Mouse (Mus musculus): Measurements from ENCODE around the gene Alg1. TPM values are rescaled to one million over a fixed set of nuclear protein-coding genes. Genes with fewer than 3 reads are reported as not detected.
A peak's percentile ranks its signal among the peaks of the same experiment; 100 is the strongest.

Gene Alg1
- total RNA-seq (2021): 10 to 100 TPM; 26.9 to 29.7 TPM
- long read RNA-seq, experiment 1, transcript Alg1-202 (13 exons, 1,755 nt): major isoform, 37 of 46 reads
- long read RNA-seq, experiment 1, partial matches to known transcripts: 2 of 46 reads
- long read RNA-seq, experiment 1, other reads (novel, unspliced or antisense): 7 of 46 reads
- long read RNA-seq, experiment 2, transcript Alg1-202 (13 exons, 1,755 nt): major isoform, 22 of 37 reads
- long read RNA-seq, experiment 2, partial matches to known transcripts: 3 of 37 reads
- long read RNA-seq, experiment 2, other reads (novel, unspliced or antisense): 12 of 37 reads

DNA sequence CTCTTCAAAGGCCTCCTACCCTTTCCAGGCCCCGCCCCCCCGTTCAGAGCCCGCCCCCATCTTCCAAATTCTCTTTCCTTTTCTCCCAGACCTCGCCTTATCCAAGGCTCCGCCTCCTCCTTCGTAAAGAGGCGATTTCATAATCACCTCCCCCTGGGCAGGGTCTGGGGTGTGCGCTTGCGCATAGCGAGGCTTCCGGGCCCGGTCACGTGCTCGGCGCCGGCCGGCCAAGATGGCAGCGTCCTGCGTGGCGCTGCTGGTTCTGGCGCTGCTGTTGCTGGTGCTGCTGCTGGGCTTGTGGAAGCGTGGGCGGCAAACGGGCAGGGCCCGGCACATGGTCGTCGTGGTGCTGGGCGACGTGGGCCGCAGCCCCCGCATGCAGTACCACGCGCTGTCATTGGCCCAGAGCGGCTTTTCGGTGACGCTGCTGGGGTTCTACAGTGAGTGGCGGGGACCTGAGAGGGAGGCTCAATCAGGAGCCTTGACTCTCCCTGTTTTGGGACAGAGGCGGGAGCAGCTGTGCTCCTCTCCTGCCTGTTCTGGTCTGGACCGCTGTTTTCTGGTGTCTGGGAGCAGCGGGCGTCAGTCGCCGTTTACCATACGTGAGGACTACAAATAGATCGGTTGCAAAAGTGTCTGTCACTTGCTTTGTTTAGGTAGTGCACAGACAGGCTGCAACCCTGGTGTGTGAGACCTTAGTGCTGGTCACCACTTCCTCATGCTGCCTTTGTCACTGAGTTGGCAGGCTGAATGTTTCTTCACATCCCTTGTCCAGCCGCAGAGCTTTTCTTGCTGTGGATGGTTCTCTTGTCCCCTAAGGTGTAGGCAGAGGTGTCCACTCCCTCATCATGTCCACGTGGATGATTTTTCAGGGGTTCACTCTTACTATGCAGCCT lies at the start of gene Alg1:
Gene Alg1, plus strand, starts transcription at position 204 of the 896 bp plus-strand sequence.
- intact Hi-C loops (cut with DNase I): no loop called here

DNA sequence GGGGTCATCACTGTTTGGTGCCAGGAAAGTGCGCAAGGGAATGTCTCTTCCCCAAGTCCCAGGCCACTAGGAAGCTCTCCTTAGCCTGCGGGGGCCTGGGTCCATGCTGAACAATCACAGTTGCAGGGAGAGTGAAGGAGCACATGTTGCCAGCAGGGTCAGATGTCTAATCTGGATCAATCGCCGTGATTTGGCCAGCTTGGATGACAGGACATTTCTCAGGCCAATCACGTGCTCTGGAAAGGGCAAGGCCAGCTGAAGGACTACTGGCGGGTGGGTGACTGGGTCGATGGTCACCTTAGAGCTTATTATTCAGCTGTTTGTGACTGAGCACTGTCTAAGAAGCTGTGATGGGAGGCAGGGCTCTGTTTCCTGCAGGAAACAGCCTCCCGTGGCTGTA lies 49.3 kb upstream of the Alg1 start:
- intact Hi-C loops (cut with DNase I): no loop called here
- no peak for DNase-seq (ENCODE audit: low spot score in 2 of 2)

More for the DNA sequence above, at the start of gene Alg1:
- DNase-seq (ENCODE audit: low spot score in 2 of 2): peak; percentile 95

- DNase-seq (ENCODE audit: low spot score in 2 of 2): no peak
- intact Hi-C loops (cut with DNase I): no loop called here
Observed at GRCm38 (mm10) chr16:5184956-5185355, 48.5 kb upstream of the Alg1 start.

DNA sequence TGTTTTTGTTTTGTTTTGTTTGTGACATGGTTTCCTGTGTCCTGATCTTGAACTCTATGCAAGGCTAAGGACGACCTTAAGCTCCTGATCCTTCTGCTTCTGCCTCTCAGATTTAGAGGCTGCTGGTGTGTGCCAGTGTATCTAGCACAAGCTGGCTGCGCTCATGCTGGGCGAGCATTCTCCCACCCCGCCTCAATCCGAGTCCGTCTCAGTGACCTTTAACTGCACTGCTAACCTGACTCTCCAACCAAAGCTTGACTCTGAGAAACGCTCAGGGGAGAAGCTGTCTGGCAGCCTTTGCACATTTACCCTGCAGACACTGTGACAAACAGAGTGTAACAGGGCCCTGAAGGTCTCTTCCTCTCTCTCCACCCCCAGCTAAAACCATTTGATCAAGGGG lies 47.7 kb upstream of the Alg1 start:
- DNase-seq (ENCODE audit: low spot score in 2 of 2): no peak
- intact Hi-C loops (cut with DNase I): no loop called here

- DNase-seq (ENCODE audit: low spot score in 2 of 2): peak; percentile 31 to 49
- intact Hi-C loops (cut with DNase I): no loop called here
Observed at GRCm38 (mm10) chr16:5186234-5186633, 47.2 kb upstream of the Alg1 start.

GRCm38 (mm10) chr16:5195080-5195479 lies 38.3 kb upstream of the Alg1 start:
- intact Hi-C loops (cut with DNase I): no loop called here
- peak; percentile 63 to 72 for DNase-seq (ENCODE audit: low spot score in 2 of 2)

- intact Hi-C loops (cut with DNase I): loop anchor here (2.0 to 5.0 kb wide), 3 partner anchors 42 to 265 kb away; partner anchors contain the start of gene Eef2kmt
Observed at GRCm38 (mm10) chr16:5202681-5203080, 30.7 kb upstream of the Alg1 start.

GRCm38 (mm10) chr16:5203200-5203599 lies 30.2 kb upstream of the Alg1 start:
- intact Hi-C loops (cut with DNase I): loop anchor here (2.0 to 5.0 kb wide), 3 partner anchors 42 to 264 kb away; partner anchors contain the start of gene Eef2kmt
- DNase-seq (ENCODE audit: low spot score in 2 of 2): no peak

More at GRCm38 (mm10) chr16:5202681-5203080, 30.7 kb upstream of the Alg1 start:
- DNase-seq (ENCODE audit: low spot score in 2 of 2): peak; percentile 57 to 67

- intact Hi-C loops (cut with DNase I): loop anchor here (2.0 to 5.0 kb wide), 3 partner anchors 41 to 263 kb away; partner anchors contain the start of gene Eef2kmt
- DNase-seq (ENCODE audit: low spot score in 2 of 2): peak; percentile 82 to 88
Observed at GRCm38 (mm10) chr16:5203668-5204433, 29.6 kb upstream of the Alg1 start, which contains the start of gene Nagpa. Gene Nagpa (minus strand): TSS chr16:5204012.

DNA sequence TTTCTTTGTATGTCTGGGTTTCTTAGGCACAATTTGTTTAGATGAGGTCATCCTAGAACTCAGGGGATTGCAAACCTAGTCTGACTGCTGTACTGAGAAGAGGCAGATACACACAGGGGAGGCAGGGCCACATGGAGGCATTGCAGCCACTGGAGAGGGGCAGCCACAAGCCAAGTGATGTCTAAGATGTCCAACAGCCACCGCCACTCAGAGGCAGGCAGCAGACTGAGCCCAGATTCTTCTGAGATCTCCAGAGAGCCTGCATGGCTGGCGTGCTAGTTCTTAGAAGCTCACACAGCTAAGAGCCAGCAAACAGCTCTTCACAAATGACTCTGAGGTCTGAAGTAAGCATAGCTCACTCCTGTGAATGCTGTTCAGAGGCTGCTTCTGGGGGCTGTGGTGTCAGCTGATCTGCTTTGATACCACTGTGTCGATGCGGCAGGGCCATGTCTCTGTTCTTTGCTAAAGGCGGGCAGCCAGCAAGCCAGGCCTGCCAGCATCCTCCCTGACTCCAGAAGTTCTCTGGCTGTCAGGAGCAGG lies 27.9 kb upstream of the Alg1 start:
- DNase-seq (ENCODE audit: low spot score in 2 of 2): no peak
- intact Hi-C loops (cut with DNase I): no loop called here

- intact Hi-C loops (cut with DNase I): no loop called here
- DNase-seq (ENCODE audit: low spot score in 2 of 2): no peak
Observed at GRCm38 (mm10) chr16:5206051-5206450, 27.4 kb upstream of the Alg1 start.

DNA sequence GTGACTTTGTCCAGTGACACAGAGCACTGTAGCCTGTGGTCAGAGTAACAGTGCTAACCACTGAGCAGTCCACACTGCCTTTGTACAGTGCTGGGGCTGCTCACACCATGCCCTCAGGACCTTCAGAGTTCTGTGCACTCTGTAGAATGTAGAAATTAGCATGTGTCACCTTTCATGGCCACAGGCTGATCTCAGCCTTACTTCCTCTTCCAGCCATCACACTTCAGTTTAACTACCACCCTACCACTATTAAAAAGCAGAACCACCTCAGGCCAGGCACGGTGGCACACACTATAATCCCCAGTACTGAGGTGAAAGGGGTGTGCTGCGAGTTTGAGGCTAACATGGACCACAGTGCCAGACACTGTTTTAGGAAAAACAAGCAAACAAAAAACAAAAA lies 23.1 kb upstream of the Alg1 start:
- DNase-seq (ENCODE audit: low spot score in 2 of 2): no peak
- intact Hi-C loops (cut with DNase I): no loop called here

GRCm38 (mm10) chr16:5212150-5212549 lies 21.3 kb upstream of the Alg1 start:
- intact Hi-C loops (cut with DNase I): no loop called here
- no peak for DNase-seq (ENCODE audit: low spot score in 2 of 2)

DNA sequence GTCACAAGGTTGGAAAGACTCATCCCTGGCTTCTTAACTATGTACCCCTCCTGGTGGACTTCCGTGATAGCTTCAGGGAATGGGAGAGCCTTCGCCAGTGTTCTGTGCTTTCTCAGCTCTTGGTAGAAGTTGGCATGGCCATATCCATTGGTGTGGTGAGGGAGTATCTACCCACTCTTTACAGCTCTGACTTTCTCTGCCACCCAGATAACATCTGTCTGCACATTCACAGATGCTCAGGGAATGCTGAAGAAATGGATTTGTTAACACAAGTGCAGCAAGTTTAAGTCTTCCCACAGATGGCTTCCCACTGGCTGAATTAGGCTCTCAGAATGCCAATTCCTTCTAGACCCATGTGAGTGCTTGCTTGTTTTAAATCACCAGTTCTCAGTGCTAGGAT lies 19.3 kb upstream of the Alg1 start:
- intact Hi-C loops (cut with DNase I): no loop called here

GRCm38 (mm10) chr16:5216686-5217085 lies 16.7 kb upstream of the Alg1 start:
- intact Hi-C loops (cut with DNase I): no loop called here
- no peak for DNase-seq (ENCODE audit: low spot score in 2 of 2)

More for the DNA sequence above, 19.3 kb upstream of the Alg1 start:
- DNase-seq (ENCODE audit: low spot score in 2 of 2): no peak

DNA sequence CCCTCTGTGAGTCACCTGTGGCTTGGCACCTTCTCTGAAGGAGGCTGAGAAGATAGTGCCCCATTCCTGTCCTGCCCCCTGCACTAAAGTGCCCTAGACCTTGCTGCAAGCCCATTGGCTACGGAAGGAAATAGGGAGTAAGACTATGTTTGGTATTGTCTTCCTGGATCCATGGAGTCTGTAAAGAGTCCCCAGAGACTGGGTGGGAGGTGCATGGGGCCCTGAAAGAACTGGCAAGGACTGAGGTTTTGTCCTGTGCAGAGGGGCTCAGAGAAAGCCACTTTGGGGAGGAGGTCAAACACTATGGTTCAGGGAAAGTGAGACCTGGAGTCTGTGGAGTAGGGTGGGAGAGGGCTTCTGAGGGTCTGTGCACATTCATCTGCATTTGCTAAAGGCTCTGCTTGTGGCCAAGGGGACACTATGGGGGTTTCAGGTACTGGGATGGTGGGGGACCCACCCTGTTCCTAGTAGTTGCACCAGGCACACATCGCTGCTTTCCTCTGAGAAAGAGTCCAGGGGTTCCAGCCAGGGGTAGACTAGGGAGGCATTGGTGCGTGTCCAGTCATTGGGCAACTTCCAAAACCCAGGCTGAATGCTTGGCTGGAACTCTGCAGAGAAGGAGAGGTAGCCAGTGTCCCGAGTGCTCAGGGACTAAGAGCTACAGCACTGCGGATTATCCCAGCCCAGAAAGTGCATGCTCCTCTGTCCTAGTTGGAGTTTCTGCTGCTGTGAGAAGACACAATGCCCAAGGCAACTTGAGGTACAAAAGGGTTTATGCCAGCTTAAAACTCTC lies 15.9 kb upstream of the Alg1 start:
- intact Hi-C loops (cut with DNase I): no loop called here
- no peak for DNase-seq (ENCODE audit: low spot score in 2 of 2)

- intact Hi-C loops (cut with DNase I): no loop called here
- DNase-seq (ENCODE audit: low spot score in 2 of 2): no peak
Observed at GRCm38 (mm10) chr16:5221403-5221802, 12.0 kb upstream of the Alg1 start.

DNA sequence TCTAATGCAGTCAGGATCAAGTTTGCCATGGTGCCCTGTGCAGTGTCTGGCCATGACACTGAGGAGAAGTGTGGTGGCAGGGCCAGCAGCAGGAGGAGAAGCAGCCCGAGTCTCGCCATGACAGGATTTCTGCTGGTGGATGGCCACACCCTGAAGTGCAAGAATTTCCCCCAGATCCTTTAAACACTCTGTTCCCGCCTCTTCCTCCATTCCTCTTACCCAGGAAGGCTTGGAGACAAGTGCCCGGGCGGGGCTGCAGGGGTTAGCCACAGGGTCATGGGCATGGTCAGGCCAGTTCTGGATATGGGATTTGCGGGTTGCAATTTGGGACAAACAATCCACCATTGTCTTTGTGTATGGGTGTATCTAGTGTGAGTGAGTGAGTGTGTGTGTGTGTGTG lies 11.3 kb upstream of the Alg1 start, which contains the start of gene AU021092:
Gene AU021092, minus strand, starts transcription at position 160 of the 400 bp plus-strand sequence.
- intact Hi-C loops (cut with DNase I): no loop called here
- DNase-seq (ENCODE audit: low spot score in 2 of 2): no peak
